Mouse (Mus musculus) urinary bladder, postnatal 10 days (tissue): ENCODE results near the gene Kif5a.

Experiments used
- DNase-seq: peaks from one replicate; pipeline ENCODE4 v3.0.0; 2022; ENCODE audit warnings: low spot score

The Kif5a gene

GRCm38 (mm10) chr10:127289573-127290191, 26.5 kb upstream of the Kif5a start:
- no peak for DNase-seq

- DNase-seq: peak; percentile 63
Observed at GRCm38 (mm10) chr10:127288800-127289572, 25.8 kb upstream of the Kif5a start, which contains the start of gene Mbd6. Gene Mbd6, minus strand, starts transcription at chr10:127289018.

- DNase-seq: no peak
Observed at GRCm38 (mm10) chr10:127288328-127288799, 25.2 kb upstream of the Kif5a start.

- DNase-seq: no peak
Observed at GRCm38 (mm10) chr10:127287936-127288293, 24.8 kb upstream of the Kif5a start.

- no peak for DNase-seq
Observed at GRCm38 (mm10) chr10:127287271-127287935, 24.3 kb upstream of the Kif5a start.

- DNase-seq: no peak
Observed at GRCm38 (mm10) chr10:127286730-127287129, 23.6 kb upstream of the Kif5a start.

GRCm38 (mm10) chr10:127286194-127286593, 23.0 kb upstream of the Kif5a start:
- no peak for DNase-seq

GRCm38 (mm10) chr10:127285644-127286043, 22.5 kb upstream of the Kif5a start:
- no peak for DNase-seq

- no peak for DNase-seq
Observed at GRCm38 (mm10) chr10:127284724-127285500, 21.8 kb upstream of the Kif5a start.

- DNase-seq: no peak
Observed at GRCm38 (mm10) chr10:127284105-127284622, 21.0 kb upstream of the Kif5a start.

GRCm38 (mm10) chr10:127282620-127283215, 19.6 kb upstream of the Kif5a start:
- no peak for DNase-seq

GRCm38 (mm10) chr10:127281316-127281715, 18.2 kb upstream of the Kif5a start:
- DNase-seq: no peak

- DNase-seq: no peak
Observed at GRCm38 (mm10) chr10:127279730-127280129, 16.6 kb upstream of the Kif5a start.

GRCm38 (mm10) chr10:127274261-127275022, 11.3 kb upstream of the Kif5a start:
- DNase-seq: no peak

- no peak for DNase-seq
Observed at GRCm38 (mm10) chr10:127272371-127272770, 9.2 kb upstream of the Kif5a start.

GRCm38 (mm10) chr10:127269884-127270283, 6.7 kb upstream of the Kif5a start:
- no peak for DNase-seq

- DNase-seq: no peak
Observed at GRCm38 (mm10) chr10:127269036-127269435, 5.9 kb upstream of the Kif5a start.

- no peak for DNase-seq
Observed at GRCm38 (mm10) chr10:127268401-127268800, 5.3 kb upstream of the Kif5a start.

GRCm38 (mm10) chr10:127267318-127267717, 4.2 kb upstream of the Kif5a start:
- no peak for DNase-seq
